Mouse (Mus musculus): ENCODE measurements around the gene Ros1. TPM values are rescaled to one million over a fixed set of nuclear protein-coding genes. Genes with fewer than 3 reads are reported as not detected.

The Ros1 gene
- total RNA-seq, 2 experiments from 2014 or later: not detected

DNA sequence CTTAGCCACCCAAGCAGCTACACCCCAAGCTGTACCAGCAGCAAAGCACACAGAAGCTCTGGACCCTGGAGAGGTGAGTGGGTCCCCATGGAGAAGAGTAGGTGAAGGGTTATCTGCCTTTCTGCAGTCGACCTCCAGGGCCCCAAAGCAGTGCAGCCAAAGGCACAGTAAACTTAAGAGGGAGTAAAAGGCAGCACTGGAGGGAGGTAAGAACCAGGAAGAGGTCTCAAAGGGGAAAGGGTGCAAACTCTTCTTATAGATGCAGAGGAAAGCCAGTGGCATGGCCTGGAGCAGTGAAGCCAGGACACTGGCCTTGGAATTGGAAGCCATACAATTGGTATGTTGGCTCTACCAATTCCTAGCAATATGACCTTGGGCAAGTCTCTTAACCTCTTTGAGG is 169.8 kb downstream of the Ros1 start:
- ATAC-seq (replicated peaks; ENCODE audit: low FRiP score, low TSS enrichment, poor library complexity, severe bottlenecking): no peak

DNA sequence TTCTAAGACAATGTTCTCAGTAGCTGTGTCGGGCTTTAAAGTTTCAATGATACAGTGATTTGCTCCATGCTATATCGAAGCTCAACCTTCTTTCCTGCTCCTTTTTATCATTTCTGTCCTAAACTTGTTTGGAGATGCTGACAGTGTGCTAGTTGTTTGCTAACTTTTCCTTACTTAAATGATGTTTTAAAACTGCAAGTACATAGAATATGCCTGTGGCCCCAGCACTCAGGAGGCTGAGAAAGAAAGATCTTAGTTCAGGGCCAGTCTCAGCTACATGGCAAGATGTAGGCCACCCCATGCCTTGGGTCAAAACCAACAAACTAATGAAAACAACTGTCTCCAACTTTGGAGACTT is 171.0 kb downstream of the Ros1 start:
- no peak for ATAC-seq (replicated peaks; ENCODE audit: low FRiP score, low TSS enrichment, poor library complexity, severe bottlenecking)

DNA sequence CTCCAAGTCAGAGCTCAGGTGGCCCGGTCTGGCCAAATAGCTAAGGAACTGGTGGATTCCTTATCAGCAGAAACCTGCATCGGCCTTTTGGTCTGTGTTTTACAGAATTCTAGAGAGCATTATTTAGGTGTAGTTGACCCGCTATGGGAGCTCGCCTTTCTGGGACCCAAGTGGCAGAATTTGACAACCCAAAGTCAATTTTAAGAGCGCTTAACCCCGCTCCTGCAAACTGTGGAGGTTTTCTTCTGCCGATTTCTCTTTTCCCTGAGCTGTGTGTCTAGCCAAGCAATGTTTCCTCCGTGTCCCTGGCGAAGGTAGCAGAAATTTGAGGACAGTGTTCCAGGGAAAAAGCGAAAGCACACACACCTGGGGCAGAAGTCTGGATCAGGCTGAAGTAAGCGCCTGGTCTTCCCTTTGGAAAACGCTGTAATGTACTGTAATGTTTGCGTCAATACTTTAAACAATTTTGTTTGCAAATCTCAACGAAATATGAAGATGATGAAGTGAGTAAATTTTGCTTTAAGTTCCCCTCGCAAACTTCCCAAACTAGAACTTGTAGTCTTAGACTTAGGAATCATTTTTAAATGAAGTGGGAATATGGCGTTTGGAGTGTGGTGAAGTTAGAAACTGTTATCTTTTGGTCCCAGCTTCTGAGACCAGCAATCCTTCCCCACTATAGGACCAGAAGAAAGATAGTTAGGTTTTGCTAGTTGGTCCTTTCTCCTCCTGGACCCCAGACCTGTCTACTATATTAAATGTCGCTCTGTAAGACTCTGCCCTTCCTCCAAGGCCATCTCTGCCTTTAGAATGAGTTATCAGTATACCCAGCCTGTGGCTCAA is 171.6 kb downstream of the Ros1 start:
- ATAC-seq (replicated peaks; ENCODE audit: low FRiP score, low TSS enrichment, poor library complexity, severe bottlenecking): no peak

DNA sequence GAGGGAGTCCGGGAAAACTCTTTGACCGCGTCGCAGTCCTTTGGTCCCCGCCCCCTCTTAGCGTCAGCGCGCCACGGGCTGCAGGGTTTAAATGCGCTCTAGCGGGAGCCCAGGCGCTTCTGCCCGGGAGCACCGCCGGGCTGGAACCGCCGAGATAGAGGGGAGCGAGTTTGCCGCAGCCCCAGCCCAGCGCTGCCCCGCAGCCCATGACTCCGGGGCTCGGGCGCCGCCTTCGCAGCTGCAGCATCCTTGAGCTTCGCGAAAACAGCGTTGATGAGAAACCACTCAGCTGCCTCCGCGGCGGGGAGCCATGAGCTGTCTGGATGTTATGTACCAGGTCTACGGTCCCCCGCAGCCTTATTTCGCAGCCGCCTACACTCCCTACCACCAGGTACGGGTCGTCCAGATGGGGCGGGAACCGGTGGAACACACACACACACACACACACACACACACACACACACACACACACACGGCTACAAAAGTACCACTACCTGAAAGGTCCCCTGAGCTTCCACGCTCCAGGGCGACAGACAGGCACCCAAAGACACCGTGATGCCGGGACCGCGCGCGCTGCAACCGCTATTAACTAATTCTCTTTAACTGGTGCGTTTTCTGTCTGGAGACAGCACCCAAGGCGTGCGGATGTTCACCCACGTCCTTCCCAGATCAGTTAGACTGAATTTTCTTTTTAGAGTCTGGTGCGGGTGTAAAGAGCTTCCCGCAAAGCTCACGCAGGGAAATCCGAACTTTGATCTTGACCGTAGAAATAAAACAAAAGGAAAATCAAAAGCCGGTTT is 172.4 kb downstream of the Ros1 start, which contains the start of gene Vgll2:
TSS of gene Vgll2 (plus strand) at position 90 of the 800 bp plus-strand sequence.
- no peak for ATAC-seq (replicated peaks; ENCODE audit: low FRiP score, low TSS enrichment, poor library complexity, severe bottlenecking)

DNA sequence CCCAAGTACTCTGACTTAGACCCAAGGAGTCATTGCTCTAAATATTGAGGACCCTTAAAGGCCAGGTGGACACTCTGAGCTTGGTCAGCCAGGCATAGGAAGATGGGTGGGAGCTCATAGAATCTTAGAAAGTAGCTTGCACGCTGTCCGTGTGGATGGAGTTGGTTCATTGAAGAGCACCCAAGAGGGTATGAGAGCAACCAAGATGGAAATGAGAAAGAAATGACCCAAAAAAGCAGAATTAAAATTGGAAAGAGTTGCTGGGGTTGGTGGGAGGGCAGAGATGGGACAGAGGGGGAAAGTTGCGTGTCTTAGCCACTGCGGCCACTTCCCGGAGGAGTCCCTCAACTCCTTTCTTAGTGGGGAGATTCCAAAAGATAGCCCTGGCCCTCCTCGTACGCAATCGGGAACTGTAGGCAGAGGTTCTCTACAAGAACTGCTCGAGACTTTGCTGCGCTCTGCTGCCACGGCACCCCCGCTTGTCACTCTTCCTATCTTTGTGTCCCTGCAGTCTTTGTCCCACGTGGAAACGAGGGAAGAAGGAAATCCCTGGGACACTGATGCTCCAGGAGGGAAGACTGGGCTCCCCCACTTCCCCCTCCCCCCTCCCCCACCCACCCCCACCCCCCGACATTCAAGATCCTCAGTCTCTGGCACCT is 173.2 kb downstream of the Ros1 start:
- ATAC-seq (replicated peaks; ENCODE audit: low FRiP score, low TSS enrichment, poor library complexity, severe bottlenecking): no peak

DNA sequence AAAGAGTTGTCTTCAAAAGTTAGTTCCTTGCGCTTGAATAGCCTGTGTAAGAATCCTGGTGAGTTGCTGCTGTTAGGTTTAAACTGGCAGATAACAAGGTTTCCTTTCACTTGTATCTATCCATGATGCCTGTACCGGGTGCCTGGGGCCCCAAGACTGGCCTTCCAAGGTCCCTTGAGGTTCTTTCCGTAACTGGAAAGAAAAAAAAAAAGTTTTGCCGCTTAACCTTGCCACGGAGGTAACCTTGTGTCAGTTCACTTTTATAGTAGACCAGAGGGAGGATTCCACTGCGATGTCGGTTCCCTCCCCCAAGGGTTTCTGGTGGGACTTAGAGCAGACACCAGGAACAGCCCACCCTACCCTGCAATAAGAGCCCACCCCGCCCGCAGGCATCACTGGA is 173.8 kb downstream of the Ros1 start:
- ATAC-seq (replicated peaks; ENCODE audit: low FRiP score, low TSS enrichment, poor library complexity, severe bottlenecking): no peak

DNA sequence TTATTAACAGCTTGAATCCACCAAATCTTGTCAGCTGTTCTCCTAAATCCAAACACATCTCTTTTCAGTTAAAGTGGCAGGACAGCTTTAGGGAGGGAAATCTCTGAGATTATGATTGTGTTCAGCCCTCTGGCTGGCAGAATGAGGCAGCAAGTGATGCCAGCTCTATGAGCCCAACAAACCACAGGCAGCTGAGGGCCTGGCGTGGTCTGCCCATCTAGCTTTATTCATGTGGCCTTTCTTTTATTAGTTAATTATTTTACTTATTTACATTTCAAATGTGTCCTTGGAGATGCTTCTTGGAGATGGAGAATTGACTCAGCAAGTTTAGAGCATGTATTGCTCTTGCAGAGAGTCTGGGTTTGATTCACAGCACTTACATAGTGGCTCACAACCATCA is 176.6 kb downstream of the Ros1 start:
- ATAC-seq (replicated peaks; ENCODE audit: low FRiP score, low TSS enrichment, poor library complexity, severe bottlenecking): no peak

Other genes with a start within 250 kb of the Ros1 start
- gene Vgll2, start 172.7 kb downstream of the Ros1 start, total RNA-seq (2014; fragmentation: Nextera tagmentation): not detected in 2 replicates
- gene Vgll2, start 172.7 kb downstream of the Ros1 start, total RNA-seq (2017): not detected in 2 replicates
- not detected in 2 replicates for gene Dcbld1, start 38.4 kb upstream of the Ros1 start, total RNA-seq (2014; fragmentation: Nextera tagmentation)
- gene Dcbld1, start 38.4 kb upstream of the Ros1 start, total RNA-seq (2017): not detected in 2 replicates
- gene Gm26741, start 163.5 kb upstream of the Ros1 start, total RNA-seq (2014; fragmentation: Nextera tagmentation): not detected in 2 replicates
- not detected in 2 replicates for gene Gm26741, start 163.5 kb upstream of the Ros1 start, total RNA-seq (2017)
- gene Gopc, start 186.9 kb upstream of the Ros1 start, total RNA-seq (2014; fragmentation: Nextera tagmentation): 12.4 and 18.5 TPM in 2 replicates
- gene Gopc, start 186.9 kb upstream of the Ros1 start, total RNA-seq (2017): 12.6 and 19.5 TPM in 2 replicates
- not detected in 2 replicates for gene Nepn, start 193.7 kb upstream of the Ros1 start, total RNA-seq (2014; fragmentation: Nextera tagmentation)
- gene Nepn, start 193.7 kb upstream of the Ros1 start, total RNA-seq (2017): not detected in 2 replicates
- gene Nus1, start 222.3 kb upstream of the Ros1 start, total RNA-seq (2014; fragmentation: Nextera tagmentation): 23.7 and 28.4 TPM in 2 replicates
- gene Nus1, start 222.3 kb upstream of the Ros1 start, total RNA-seq (2017): 30.1 and 33.2 TPM in 2 replicates